Mouse (Mus musculus) kidney, embryonic 14.5 days (tissue): Measurements from ENCODE around the gene Cd63. TPM values are rescaled to one million over a fixed set of nuclear protein-coding genes. Genes with fewer than 3 reads are reported as not detected.
A peak's percentile ranks its signal among the peaks of the same experiment; 100 is the strongest.

ENCODE experiments used
- ATAC-seq: fragments of 200-750 bp; cut with Nextera tagmentation; 2 replicates; pipeline ENCODE4 v1.8.0; 2017; ENCODE audit warnings: moderate number of reproducible peaks, mild to moderate bottlenecking, moderate TSS enrichment, moderate library complexity; ENCODE audit not compliant: low FRiP score, low TSS enrichment
- H3K27ac ChIP-seq: fragments of 300-500 bp; sonication (generic); 2 replicates; pipeline ENCODE4 v1.5.1; 2014; ENCODE audit warnings: low read depth, mild to moderate bottlenecking, low read length, moderate library complexity, mixed read lengths
- H3K27me3 ChIP-seq: fragments of 300-500 bp; sonication (generic); 2 replicates; pipeline ENCODE4 v1.6.1; 2014; ENCODE audit warnings: mild to moderate bottlenecking, low read length; ENCODE audit not compliant: control insufficient read depth, insufficient read depth
- H3K36me3 ChIP-seq: fragments of 300-500 bp; sonication (generic); 2 replicates; pipeline ENCODE4 v1.6.1; 2014; ENCODE audit warnings: low read length, mixed read lengths; ENCODE audit not compliant: control insufficient read depth, insufficient read depth
- H3K4me1 ChIP-seq: fragments of 300-500 bp; sonication (generic); 2 replicates; pipeline ENCODE4 v1.6.1; 2014; ENCODE audit warnings: low read length, mixed read lengths; ENCODE audit not compliant: control insufficient read depth, insufficient read depth
- H3K4me2 ChIP-seq: fragments of 300-500 bp; sonication (generic); replicated peaks from 2 replicates; pipeline ENCODE4 v1.6.1; 2014; ENCODE audit warnings: low read depth, mild to moderate bottlenecking, low read length
- H3K4me3 ChIP-seq: fragments of 300-500 bp; sonication (generic); 2 replicates; pipeline ENCODE4 v1.5.1; 2014; ENCODE audit warnings: mild to moderate bottlenecking, low read length
- H3K9ac ChIP-seq: fragments of 300-500 bp; sonication (generic); 2 replicates; pipeline ENCODE4 v1.6.1; 2014; ENCODE audit warnings: low read depth, mild to moderate bottlenecking, low read length, moderate library complexity
- H3K9me3 ChIP-seq: fragments of 300-500 bp; sonication (generic); 2 replicates; pipeline ENCODE4 v1.6.1; 2016; ENCODE audit warnings: low read length; ENCODE audit not compliant: control insufficient read depth
- WGBS: fragments of 180-500 bp; shearing (Covaris S2); extraction: QIAGEN DNeasy Blood & Tissue Kit; methylation state at CpG from one replicate; pipeline ENCODE4 v1.1.7; 2014; 5-methylcytosine and 5-hydroxymethylcytosine counted together
- polyA plus RNA-seq: library from polyadenylated mRNA; unstranded; fragments of >200 nt; fragmentation: Nextera tagmentation; extraction: Ambion mirVana; gene quantifications from 2 replicates; pipeline ENCODE4 v1.2.1, GENCODE M21; 2014

Gene Cd63
- polyA plus RNA-seq, 1 experiment from 2014 or later = 479 TPM

DNA sequence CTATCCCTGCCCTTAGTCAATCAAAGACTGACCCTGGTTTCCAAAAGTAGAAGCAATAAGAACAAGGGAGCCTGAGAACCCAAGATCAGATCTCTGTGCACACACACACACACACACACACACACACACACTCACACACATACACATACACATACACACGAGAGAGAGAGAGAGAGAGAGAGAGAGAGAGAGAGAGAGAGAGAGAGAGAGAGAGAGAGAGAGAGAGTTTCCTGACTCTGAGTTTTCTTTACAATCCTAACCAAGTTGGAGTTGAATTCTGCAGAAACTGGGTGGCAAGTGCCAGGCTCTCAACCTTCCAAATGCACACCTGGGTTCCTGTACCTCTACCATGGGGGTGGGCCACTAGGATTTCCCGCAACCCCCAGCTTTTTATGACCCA lies 10.9 kb upstream of the Cd63 start:
- Histone ChIP-seq H3K27me3 (0 out of 2 replicates have a peak, but pooled peaks cover 4% of the 10 kb centered on the region), H3K9me3 (no peaks in the 10 kb centered on the region), H3K4me2 (peak overlapping the region; percentile 84), H3K27ac (peak overlapping the region; percentile 89), H3K4me3 (peak overlapping the region; percentile 77), H3K4me1 (peaks cover 23% of the 10 kb centered on the region), H3K36me3 (peaks cover 23% of the 10 kb centered on the region), H3K9ac (peak overlapping the region; percentile 85; the same call in 1 of the 2 replicates)
- ATAC-seq = no peak
- 8% methylated on average over 2 of the region's 2 CpGs for WGBS

DNA sequence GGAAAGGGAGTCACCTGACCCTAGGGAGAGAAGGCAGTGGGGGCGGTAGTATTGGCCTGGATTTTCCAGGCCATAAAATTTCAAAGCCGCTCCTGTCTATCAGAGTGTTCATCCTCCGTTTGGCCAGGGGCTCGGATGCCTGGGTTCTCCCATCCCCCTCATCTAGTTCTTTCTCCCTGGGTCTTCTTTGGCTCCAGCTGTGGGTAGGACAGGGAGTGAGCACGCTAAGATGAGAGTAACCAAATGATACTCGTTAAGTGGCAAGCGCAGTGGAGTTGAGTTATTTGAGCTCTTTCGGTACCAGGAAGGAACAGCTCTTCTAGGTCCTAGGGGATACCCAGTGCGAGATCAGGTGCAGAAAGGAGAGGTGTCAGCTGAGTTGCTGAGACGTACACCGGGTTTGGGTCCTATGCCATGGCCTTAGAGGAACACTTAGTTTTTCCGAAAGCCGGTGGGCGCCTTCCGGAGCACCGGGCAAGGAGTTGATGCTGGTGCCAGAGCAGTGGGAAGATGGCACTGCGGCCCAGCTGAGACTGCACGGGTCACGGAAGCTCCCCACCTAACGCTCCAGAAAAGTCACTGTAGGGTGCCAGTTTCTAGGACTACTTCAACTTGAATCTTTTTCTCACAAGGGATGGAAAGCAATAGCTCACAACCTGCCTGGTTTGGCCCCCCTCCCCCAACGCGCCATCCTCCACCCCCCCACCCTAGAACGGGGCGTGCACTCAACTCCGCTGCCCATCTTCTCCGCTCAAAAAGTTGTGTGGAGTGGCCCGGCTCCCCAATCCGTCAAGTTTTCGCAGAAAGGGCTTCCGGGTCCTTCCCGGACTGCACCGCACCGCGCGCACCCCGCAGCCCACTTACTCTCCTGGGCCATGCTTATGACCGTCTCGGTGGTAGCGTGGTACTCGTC lies 10.2 kb upstream of the Cd63 start:
- peak; percentile 2; the same call in 1 of the 2 replicates for ATAC-seq
- 0 out of 2 replicates have a peak, but pooled peaks cover 5% of the 10 kb centered on the region for H3K27me3 ChIP-seq
- H3K4me2 ChIP-seq = peak overlapping the region; percentile 84
- H3K36me3 ChIP-seq = peaks cover 17% of the 10 kb centered on the region
- peak overlapping the region; percentile 89 for H3K27ac ChIP-seq
- under 1% methylated on average over 40 of the region's 40 CpGs for whole genome bisulfite sequencing
- H3K9me3 ChIP-seq = no peaks in the 10 kb centered on the region
- peaks cover 23% of the 10 kb centered on the region for H3K4me1 ChIP-seq
- peak overlapping the region; percentile 85 for H3K9ac ChIP-seq
- H3K4me3 ChIP-seq = peak overlapping the region; percentile 77

DNA sequence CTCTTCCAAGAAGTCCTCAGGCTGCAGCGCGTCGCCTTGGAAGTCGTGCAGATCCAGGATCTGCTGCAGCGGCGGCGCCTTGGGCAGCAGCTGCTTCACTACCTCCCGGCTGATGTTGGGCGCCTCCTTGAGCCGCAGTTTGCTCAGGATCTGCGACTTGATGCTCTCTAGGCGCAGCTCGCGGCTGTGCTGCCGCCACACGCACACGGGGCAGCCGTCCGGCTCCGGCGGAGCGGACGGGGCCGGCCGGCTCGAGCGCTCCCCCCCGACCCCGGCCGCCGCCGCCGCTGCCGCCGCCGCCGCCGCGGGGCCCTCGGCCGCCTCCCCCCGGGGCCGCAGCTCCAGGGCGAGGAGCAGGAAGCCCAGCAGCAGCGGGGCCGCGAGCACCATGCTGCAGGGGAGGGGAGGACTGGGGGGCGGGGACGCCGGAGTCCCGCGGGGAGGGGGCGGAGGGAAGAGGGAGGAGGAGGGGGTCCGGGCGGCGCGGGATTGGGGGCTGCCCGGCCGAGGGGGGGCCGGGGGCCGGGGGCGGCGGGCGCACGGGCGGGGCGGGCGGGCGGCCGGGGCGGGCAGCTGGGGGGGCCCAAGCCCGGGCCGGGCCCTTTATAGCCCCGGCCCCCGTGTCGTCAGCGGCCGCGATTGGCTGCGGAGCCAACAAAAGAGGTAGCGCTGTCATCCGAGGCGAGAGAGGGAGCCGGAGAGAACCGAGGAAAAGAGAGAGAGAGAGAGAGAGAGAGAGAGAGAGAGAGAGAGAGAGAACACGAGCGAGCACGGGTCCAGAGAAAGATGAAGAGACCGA lies 9.3 kb upstream of the Cd63 start, which contains the start of gene Gdf11:
Gene Gdf11 (minus strand): TSS at position 423 of the 799 bp plus-strand sequence.
- under 1% methylated on average over 57 of the region's 89 CpGs for WGBS
- Histone ChIP-seq H3K27ac (peak within 1 kb of the TSS; percentile 89), H3K9me3 (no peaks in the 10 kb centered on the region), H3K4me3 (peak within 1 kb of the TSS; percentile 77), H3K9ac (peak within 1 kb of the TSS; percentile 85), H3K4me1 (peaks cover 23% of the 10 kb centered on the region), H3K27me3 (peaks cover 13% of the 10 kb centered on the region), H3K4me2 (peak within 1 kb of the TSS; percentile 84), H3K36me3 (peaks cover 9% of the 10 kb centered on the region; the same call in 1 of the 2 replicates)
- peak; percentile 81 for ATAC-seq

DNA sequence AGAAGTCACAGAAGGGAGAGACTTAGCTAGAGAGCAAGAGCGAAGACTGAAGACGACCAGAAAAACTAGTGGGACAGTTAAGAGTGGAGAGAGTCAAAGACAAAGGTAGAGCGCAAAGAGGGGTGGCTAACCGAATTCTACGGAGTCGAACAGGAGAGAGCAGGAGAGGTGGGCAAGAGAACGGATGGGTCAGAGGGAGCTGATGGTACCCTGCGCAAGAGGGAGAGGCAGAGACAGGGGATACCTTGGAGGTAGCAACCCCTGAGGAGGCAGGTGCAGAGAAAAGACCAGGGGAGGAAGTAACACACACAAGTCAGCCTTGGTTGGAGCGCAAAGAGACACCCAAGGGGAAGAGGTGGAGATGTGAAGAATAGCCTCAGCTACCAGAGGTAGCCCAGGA lies 8.5 kb upstream of the Cd63 start:
- Histone ChIP-seq H3K4me1 (peaks cover 23% of the 10 kb centered on the region), H3K9me3 (no peaks in the 10 kb centered on the region), H3K27me3 (peaks cover 18% of the 10 kb centered on the region), H3K4me2 (peak overlapping the region; percentile 84), H3K4me3 (peak overlapping the region; percentile 77), H3K9ac (peak overlapping the region; percentile 85), H3K36me3 (peaks cover 5% of the 10 kb centered on the region; the same call in 1 of the 2 replicates), H3K27ac (peak overlapping the region; percentile 59; the same call in 1 of the 2 replicates)
- 1% methylated on average over 9 of the region's 9 CpGs for WGBS
- ATAC-seq = no peak; the same call in 1 of the 2 replicates

DNA sequence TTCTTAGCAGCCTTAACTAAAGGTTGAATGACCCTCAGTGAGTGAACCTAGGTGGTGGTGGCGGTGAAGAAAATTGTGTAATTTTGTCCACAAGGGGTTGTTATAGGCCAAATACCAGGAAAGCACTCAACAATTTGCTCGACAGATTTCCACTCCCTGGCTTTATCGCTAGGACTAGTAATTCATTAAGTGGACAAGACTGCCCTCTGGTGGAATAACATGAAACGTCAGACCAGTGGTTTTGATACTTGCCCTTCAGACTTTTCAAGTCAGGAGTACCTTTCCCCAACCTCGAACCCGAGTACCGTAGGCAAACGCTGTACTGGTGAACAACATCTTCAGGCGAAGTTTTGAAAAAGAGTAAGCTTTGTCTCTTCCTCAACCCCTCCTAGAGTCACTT lies 5.4 kb upstream of the Cd63 start:
- H3K9me3 ChIP-seq = no peaks in the 10 kb centered on the region
- no peak overlapping the region for H3K27ac ChIP-seq
- H3K4me2 ChIP-seq = peak overlapping the region; percentile 29
- H3K9ac ChIP-seq = 0 out of 2 replicates have a peak overlapping the region, but pooled peaks have one; percentile 18
- WGBS = under 1% methylated on average over 9 of the region's 9 CpGs
- H3K4me3 ChIP-seq = peak overlapping the region; percentile 17; the same call in 1 of the 2 replicates
- H3K36me3 ChIP-seq = no peaks in the 10 kb centered on the region
- H3K4me1 ChIP-seq = peaks cover 4% of the 10 kb centered on the region; the same call in 1 of the 2 replicates
- H3K27me3 ChIP-seq = peaks cover 18% of the 10 kb centered on the region
- no peak for ATAC-seq

DNA sequence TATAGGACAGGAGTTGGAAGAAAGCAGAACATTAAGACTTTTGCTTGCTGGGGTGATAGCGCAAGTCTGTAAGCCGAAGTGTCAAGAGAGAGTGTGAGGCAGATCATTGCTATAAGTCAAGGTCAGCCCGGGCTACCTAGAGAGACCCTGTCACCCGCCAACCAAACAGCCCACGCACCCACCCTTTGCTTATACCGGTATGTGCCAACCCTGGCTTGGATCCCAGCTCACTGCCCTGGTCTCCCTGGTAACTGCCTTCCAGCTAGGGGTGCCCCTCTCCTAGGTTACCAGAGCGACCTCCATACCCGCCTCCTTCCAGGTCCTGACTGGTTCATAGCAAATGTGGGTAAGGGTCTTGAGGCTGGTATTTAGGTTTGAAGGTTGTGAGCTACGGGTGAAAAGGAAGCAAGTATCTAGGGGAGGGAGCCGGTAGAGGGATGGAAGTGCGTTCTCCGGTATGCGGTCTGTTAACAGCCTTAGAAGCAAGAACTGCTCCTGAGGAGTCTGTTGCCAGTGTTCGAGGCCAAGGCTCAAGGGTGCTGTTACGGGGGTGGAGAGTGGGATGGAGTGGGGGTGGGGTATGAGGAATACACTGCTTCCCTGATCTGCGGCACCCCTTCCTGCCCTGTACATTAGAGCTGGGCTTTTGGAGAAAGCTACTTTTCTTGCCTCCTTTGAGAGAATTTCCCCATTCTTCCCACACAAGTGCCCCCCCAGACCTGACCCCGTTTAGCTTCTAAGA lies 4.7 kb upstream of the Cd63 start:
- H3K9me3 ChIP-seq = no peaks in the 10 kb centered on the region
- H3K36me3 ChIP-seq = no peaks in the 10 kb centered on the region
- WGBS = 5% methylated on average over 17 of the region's 17 CpGs
- no peak for ATAC-seq
- peak overlapping the region; percentile 17; the same call in 1 of the 2 replicates for H3K4me3 ChIP-seq
- H3K9ac ChIP-seq = 0 out of 2 replicates have a peak overlapping the region, but pooled peaks have one; percentile 18
- peak overlapping the region; percentile 29 for H3K4me2 ChIP-seq
- 0 out of 2 replicates have a peak, but pooled peaks cover 4% of the 10 kb centered on the region for H3K4me1 ChIP-seq
- no peak overlapping the region for H3K27ac ChIP-seq
- peaks cover 18% of the 10 kb centered on the region for H3K27me3 ChIP-seq

DNA sequence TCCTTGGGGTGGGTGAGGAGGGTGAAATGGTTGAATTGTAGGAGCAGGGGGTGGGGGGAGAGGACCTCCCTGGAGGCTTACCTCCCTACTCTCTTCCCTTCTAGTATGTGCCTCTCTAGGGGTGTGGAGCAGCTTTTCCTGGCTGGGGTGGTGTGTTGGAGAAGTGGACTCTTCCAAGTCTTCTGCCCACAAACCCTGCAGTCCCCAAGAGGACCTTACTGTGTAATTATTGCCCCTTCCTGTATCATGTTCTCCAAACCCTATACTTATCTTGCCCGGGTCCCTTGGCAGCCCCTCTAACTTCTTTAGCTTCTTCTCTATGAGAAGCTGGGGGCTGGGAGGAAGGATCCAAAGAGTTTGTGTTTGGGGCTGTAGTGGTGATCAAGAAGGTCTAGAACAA lies 4.0 kb upstream of the Cd63 start:
- WGBS = 43% methylated on average over 1 of the region's 1 CpGs
- Histone ChIP-seq H3K4me3 (no peak overlapping the region), H3K36me3 (no peaks in the 10 kb centered on the region)

DNA sequence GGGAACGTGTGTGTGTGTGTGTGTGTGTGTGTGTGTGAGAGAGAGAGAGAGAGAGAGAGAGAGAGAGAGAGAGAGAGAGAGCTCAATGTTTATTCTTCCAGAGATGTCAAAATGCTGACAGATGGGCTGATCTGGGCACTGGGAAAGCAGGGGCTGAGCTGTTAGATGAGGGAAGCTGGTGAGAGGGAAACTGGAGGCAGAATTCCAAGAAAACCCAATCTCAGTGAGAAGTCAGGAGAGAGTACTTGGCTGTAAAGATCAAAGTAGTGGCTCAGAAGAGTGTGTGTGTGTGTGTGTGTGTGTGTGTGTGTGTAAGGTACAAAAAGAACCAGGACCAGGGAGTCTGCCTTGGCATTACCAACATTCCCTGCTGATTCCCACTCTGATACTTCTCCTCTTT lies 3.3 kb upstream of the Cd63 start:
- no peak overlapping the region for H3K27ac ChIP-seq
- ATAC-seq = no peak
- WGBS = 17% methylated on average over 1 of the region's 1 CpGs

More for the DNA sequence above, 4.0 kb upstream of the Cd63 start:
- Histone ChIP-seq H3K9me3 (no peaks in the 10 kb centered on the region), H3K27ac (no peak overlapping the region), H3K4me1 (0 out of 2 replicates have a peak, but pooled peaks cover 4% of the 10 kb centered on the region), H3K9ac (no peak overlapping the region), H3K4me2 (no peak overlapping the region), H3K27me3 (peaks cover 18% of the 10 kb centered on the region)
- ATAC-seq = no peak

More for the DNA sequence above, 3.3 kb upstream of the Cd63 start:
- Histone ChIP-seq H3K4me2 (no peak overlapping the region), H3K4me3 (no peak overlapping the region), H3K27me3 (peaks cover 18% of the 10 kb centered on the region), H3K9ac (no peak overlapping the region), H3K36me3 (no peaks in the 10 kb centered on the region), H3K9me3 (no peaks in the 10 kb centered on the region), H3K4me1 (0 out of 2 replicates have a peak, but pooled peaks cover 2% of the 10 kb centered on the region)
